Mouse (Mus musculus): ENCODE data around the gene Gamt.

GRCm38 (mm10) chr10:80258752-80259462 is 1.9 kb downstream of the Gamt start:
- TF ChIP-seq CTCF (IDR thresholded peaks at IDR 0.05; ENCODE audit: insufficient read depth, low read length): no peak
- TF ChIP-seq POLR2A (IDR thresholded peaks at IDR 0.05; ENCODE audit: borderline replicate concordance, extremely low read depth, low read depth, low read length): no peak
